Mouse (Mus musculus) limb, embryonic 10.5 days (tissue): ENCODE results near the gene Tnfrsf19. TPM values are rescaled to one million over a fixed set of nuclear protein-coding genes. Genes with fewer than 3 reads are reported as not detected.

Experiments
- DNase-seq: peaks from one replicate; pipeline ENCODE4 v3.0.0-alpha.2; 2017; ENCODE audit warnings: low spot score
- H3K27ac ChIP-seq: fragments of 300-500 bp; sonication (generic); 2 replicates; pipeline ENCODE4 v1.5.1; 2016; ENCODE audit warnings: mild to moderate bottlenecking
- H3K27me3 ChIP-seq: fragments of 300-500 bp; sonication (generic); 2 replicates; pipeline ENCODE4 v1.6.1; 2016; ENCODE audit warnings: low read depth, mild to moderate bottlenecking; ENCODE audit not compliant: poor library complexity, severe bottlenecking
- H3K36me3 ChIP-seq: fragments of 300-500 bp; sonication (generic); 2 replicates; pipeline ENCODE4 v1.6.1; 2016; ENCODE audit warnings: mild to moderate bottlenecking, moderate library complexity
- H3K4me1 ChIP-seq: fragments of 300-500 bp; sonication (generic); 2 replicates; pipeline ENCODE4 v1.6.1; 2016
- H3K4me3 ChIP-seq: fragments of 300-500 bp; sonication (generic); 2 replicates; pipeline ENCODE4 v1.5.1; 2016; ENCODE audit warnings: mild to moderate bottlenecking, moderate library complexity
- H3K9me3 ChIP-seq: fragments of 300-500 bp; sonication (generic); replicated peaks from 2 replicates; pipeline ENCODE4 v1.6.1; 2016; ENCODE audit warnings: mild to moderate bottlenecking
- WGBS: fragments of 180-500 bp; shearing (Covaris S2); methylation state at CpG from one replicate; pipeline ENCODE4 v1.1.7; 2016; 5-methylcytosine and 5-hydroxymethylcytosine counted together
- polyA plus RNA-seq: library from polyadenylated mRNA; unstranded; fragments of >200 nt; fragmentation: Nextera tagmentation; extraction: Ambion mirVana; gene quantifications from 2 replicates; pipeline ENCODE4 v1.2.1, GENCODE M21; 2016

Tnfrsf19 gene
- polyA plus RNA-seq, 1 experiment from 2014 or later, result 26.7 TPM

DNA sequence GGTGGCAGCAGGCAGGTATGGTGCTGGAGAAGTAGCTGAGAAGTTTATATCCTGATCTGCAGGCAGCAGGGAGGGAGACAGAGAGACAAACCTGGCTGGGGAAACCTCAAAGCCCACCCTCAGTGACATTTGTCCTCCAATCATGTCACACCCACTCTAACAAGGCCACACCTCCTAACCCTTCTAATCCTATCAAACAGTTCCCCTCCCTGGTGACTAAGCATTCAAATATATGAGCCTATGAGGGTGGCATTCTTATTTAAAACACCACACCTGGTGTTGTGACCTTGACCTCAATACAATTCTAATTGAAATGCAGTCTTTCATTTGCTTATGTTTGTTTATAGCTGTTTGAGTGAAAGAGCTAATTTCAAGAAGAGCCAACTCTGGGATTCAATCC is 64.2 kb downstream of the Tnfrsf19 start:
- Histone ChIP-seq H3K9me3 (no peaks in the 10 kb centered on the region), H3K27ac (no peak overlapping the region), H3K4me3 (no peak overlapping the region), H3K27me3 (no peaks in the 10 kb centered on the region), H3K36me3 (peaks cover 6% of the 10 kb centered on the region; the same call in 1 of the 2 replicates), H3K4me1 (peaks cover 52% of the 10 kb centered on the region)
- DNase-seq, result no peak

- DNase-seq, result no peak
- H3K27me3 ChIP-seq, result no peaks in the 10 kb centered on the region
- H3K36me3 ChIP-seq, result peaks cover 6% of the 10 kb centered on the region; the same call in 1 of the 2 replicates
- no peaks in the 10 kb centered on the region for H3K9me3 ChIP-seq
- H3K27ac ChIP-seq, result no peak overlapping the region
- H3K4me3 ChIP-seq, result no peak overlapping the region
- 94% methylated on average over 5 of the region's 5 CpGs for WGBS
- H3K4me1 ChIP-seq, result peaks cover 47% of the 10 kb centered on the region
These were observed 65.9 kb downstream of the Tnfrsf19 start for GRCm38 (mm10) chr14:60980244-60980887.

GRCm38 (mm10) chr14:60978129-60978528 is 68.2 kb downstream of the Tnfrsf19 start:
- no peaks in the 10 kb centered on the region for H3K27me3 ChIP-seq
- H3K36me3 ChIP-seq, result peaks cover 19% of the 10 kb centered on the region; the same call in 1 of the 2 replicates
- 34% methylated on average over 6 of the region's 6 CpGs for WGBS

GRCm38 (mm10) chr14:60976231-60976630 is 70.1 kb downstream of the Tnfrsf19 start:
- Histone ChIP-seq H3K4me3 (no peak overlapping the region), H3K36me3 (peaks cover 21% of the 10 kb centered on the region; the same call in 1 of the 2 replicates), H3K4me1 (peaks cover 19% of the 10 kb centered on the region), H3K9me3 (no peaks in the 10 kb centered on the region), H3K27me3 (no peaks in the 10 kb centered on the region), H3K27ac (no peak overlapping the region)
- 83% methylated on average over 3 of the region's 3 CpGs for WGBS
- DNase-seq, result no peak

More at GRCm38 (mm10) chr14:60978129-60978528, 68.2 kb downstream of the Tnfrsf19 start:
- H3K9me3 ChIP-seq, result no peaks in the 10 kb centered on the region
- no peak overlapping the region for H3K4me3 ChIP-seq
- H3K27ac ChIP-seq, result no peak overlapping the region
- DNase-seq, result no peak
- peaks cover 25% of the 10 kb centered on the region for H3K4me1 ChIP-seq

GRCm38 (mm10) chr14:60975736-60976135 is 70.6 kb downstream of the Tnfrsf19 start:
- Histone ChIP-seq H3K4me1 (peaks cover 19% of the 10 kb centered on the region), H3K36me3 (peaks cover 24% of the 10 kb centered on the region; the same call in 1 of the 2 replicates), H3K4me3 (no peak overlapping the region), H3K9me3 (no peaks in the 10 kb centered on the region), H3K27ac (no peak overlapping the region), H3K27me3 (no peaks in the 10 kb centered on the region)
- 79% methylated on average over 3 of the region's 3 CpGs for WGBS
- DNase-seq, result no peak

GRCm38 (mm10) chr14:60970961-60971360 is 75.3 kb downstream of the Tnfrsf19 start:
- Histone ChIP-seq H3K36me3 (peaks cover 47% of the 10 kb centered on the region; the same call in 1 of the 2 replicates), H3K9me3 (no peaks in the 10 kb centered on the region), H3K4me1 (0 out of 2 replicates have a peak, but pooled peaks cover 3% of the 10 kb centered on the region), H3K27me3 (no peaks in the 10 kb centered on the region), H3K4me3 (no peak overlapping the region), H3K27ac (no peak overlapping the region)
- no peak for DNase-seq
- WGBS, result 94% methylated on average over 9 of the region's 9 CpGs

DNA sequence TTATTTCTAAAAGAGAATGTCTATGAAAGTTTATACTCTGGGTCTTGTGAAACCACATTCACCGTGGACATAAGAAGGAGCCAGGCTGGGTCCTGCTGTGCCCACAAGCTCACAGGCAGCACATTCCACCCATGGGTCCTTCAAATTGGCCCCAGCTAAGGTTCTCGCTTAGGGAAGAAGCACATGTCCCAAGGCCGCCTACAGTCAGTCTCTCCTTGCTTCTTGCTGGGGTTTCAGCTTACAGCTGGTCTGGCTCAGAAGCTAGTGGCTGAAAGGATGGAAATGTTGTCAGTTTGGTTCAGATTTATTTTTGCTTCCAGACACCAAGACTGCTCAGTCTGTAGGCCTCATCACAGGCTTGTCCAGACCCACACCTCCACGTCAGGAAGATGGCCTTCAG is 80.2 kb downstream of the Tnfrsf19 start:
- no peak overlapping the region for H3K27ac ChIP-seq
- H3K36me3 ChIP-seq, result peaks cover 43% of the 10 kb centered on the region; the same call in 1 of the 2 replicates

DNA sequence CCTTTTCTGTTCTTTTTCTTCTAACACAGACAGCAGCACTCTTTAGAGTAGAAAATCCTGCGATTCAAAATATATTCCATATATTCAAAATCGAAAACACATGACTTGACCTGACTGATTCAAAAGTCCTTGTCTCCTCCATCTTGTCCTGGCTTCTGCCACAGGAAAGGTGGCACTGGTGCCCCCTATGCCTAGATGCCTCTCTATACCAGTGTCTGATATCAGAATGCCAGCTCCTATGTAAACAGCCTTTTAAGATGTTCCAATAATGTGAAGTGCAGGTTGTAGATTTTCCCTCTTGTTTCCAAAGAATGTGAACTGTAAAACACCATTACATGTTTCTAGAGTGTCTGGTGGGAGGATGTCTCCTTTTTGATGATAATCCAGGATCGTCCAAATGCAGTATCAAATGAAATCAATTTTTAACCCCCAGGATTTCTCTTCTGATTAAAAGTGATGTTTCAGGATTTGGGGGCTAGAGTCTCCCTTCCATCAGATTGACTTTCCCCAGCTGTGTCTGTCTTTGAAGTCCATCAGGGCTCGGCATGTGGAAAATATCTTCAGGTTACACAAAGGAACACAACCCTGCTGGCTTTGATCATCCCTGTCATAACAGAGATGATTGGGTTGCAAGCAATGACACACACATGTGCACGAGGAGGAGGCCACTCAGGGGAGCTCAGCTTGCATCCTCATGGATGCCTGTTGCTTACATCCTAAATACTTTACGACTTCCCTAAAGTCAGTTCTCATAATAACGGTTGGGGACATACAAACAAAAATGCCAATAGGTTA is 82.1 kb downstream of the Tnfrsf19 start:
- H3K27me3 ChIP-seq, result no peaks in the 10 kb centered on the region
- H3K36me3 ChIP-seq, result peaks cover 30% of the 10 kb centered on the region; the same call in 1 of the 2 replicates
- H3K4me3 ChIP-seq, result no peak overlapping the region
- H3K4me1 ChIP-seq, result no peaks in the 10 kb centered on the region
- no peak overlapping the region for H3K27ac ChIP-seq
- H3K9me3 ChIP-seq, result no peaks in the 10 kb centered on the region
- DNase-seq, result no peak
- 88% methylated on average over 7 of the region's 7 CpGs for WGBS

More for the DNA sequence above, 80.2 kb downstream of the Tnfrsf19 start:
- no peaks in the 10 kb centered on the region for H3K27me3 ChIP-seq
- no peaks in the 10 kb centered on the region for H3K4me1 ChIP-seq
- DNase-seq, result no peak
- no peaks in the 10 kb centered on the region for H3K9me3 ChIP-seq
- 93% methylated on average over 4 of the region's 4 CpGs for WGBS
- no peak overlapping the region for H3K4me3 ChIP-seq

- no peaks in the 10 kb centered on the region for H3K4me1 ChIP-seq
- no peaks in the 10 kb centered on the region for H3K36me3 ChIP-seq
- no peak overlapping the region for H3K27ac ChIP-seq
- H3K9me3 ChIP-seq, result no peaks in the 10 kb centered on the region
- H3K4me3 ChIP-seq, result no peak overlapping the region
- no peaks in the 10 kb centered on the region for H3K27me3 ChIP-seq
- DNase-seq, result no peak
These were observed 88.6 kb downstream of the Tnfrsf19 start for GRCm38 (mm10) chr14:60957611-60958157.

GRCm38 (mm10) chr14:60937481-60938039 is 108.7 kb downstream of the Tnfrsf19 start:
- Histone ChIP-seq H3K27me3 (no peaks in the 10 kb centered on the region), H3K4me1 (no peaks in the 10 kb centered on the region), H3K4me3 (no peak overlapping the region), H3K27ac (no peak overlapping the region), H3K9me3 (no peaks in the 10 kb centered on the region), H3K36me3 (no peaks in the 10 kb centered on the region)
- no peak for DNase-seq
- 90% methylated on average over 4 of the region's 4 CpGs for WGBS

DNA sequence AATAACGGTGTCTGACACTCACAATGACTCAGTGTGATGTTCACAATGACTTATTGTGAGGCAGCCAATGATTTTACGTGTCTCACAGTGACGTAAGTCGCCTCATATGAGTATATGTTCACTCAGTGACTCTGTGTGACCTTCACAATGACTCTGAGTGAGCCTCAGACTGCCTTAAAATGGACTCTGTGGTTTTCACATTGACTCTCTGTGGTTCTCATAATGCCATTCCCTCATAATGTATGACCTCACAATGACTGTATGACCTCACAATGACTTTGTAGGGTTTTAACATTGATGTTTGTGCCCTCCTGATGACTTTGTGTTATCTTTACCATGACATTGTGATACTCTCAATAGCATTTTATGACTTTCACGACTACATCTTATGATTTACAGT is 110.6 kb downstream of the Tnfrsf19 start:
- Histone ChIP-seq H3K27ac (no peak overlapping the region), H3K36me3 (no peaks in the 10 kb centered on the region), H3K4me3 (no peak overlapping the region), H3K4me1 (no peaks in the 10 kb centered on the region), H3K27me3 (no peaks in the 10 kb centered on the region), H3K9me3 (no peaks in the 10 kb centered on the region)
- 85% methylated on average over 5 of the region's 5 CpGs for WGBS
- DNase-seq, result no peak

DNA sequence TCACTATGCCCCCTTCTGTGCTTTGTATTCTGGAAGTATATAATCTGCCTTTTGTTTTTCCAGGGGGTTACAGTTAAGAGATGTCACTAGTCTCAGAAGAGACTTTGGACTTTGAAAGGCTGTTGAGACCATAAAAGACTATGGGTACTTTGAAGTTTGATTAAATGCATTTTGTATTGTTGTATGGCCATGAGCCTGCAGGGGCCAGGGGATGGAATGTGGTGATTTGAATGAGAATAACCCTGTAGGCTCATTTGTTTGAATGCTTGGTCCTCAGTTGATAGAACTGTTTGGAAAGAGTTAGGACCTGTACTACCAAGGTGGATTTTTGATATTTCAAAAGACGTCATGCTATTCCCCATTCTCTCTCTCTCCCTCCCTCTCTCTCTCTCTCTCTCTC is 120.3 kb downstream of the Tnfrsf19 start:
- no peaks in the 10 kb centered on the region for H3K27me3 ChIP-seq
- 73% methylated on average over 1 of the region's 1 CpGs for WGBS
- no peak for DNase-seq
- H3K4me3 ChIP-seq, result no peak overlapping the region
- no peaks in the 10 kb centered on the region for H3K36me3 ChIP-seq
- 0 out of 2 replicates have a peak, but pooled peaks cover 4% of the 10 kb centered on the region for H3K4me1 ChIP-seq
- no peak overlapping the region for H3K27ac ChIP-seq
- no peaks in the 10 kb centered on the region for H3K9me3 ChIP-seq

GRCm38 (mm10) chr14:60916661-60917060 is 129.6 kb downstream of the Tnfrsf19 start:
- no peaks in the 10 kb centered on the region for H3K36me3 ChIP-seq
- H3K4me1 ChIP-seq, result peaks cover 19% of the 10 kb centered on the region
- no peaks in the 10 kb centered on the region for H3K9me3 ChIP-seq
- no peak for DNase-seq
- WGBS, result 67% methylated on average over 4 of the region's 4 CpGs
- H3K4me3 ChIP-seq, result no peak overlapping the region
- H3K27ac ChIP-seq, result no peak overlapping the region
- H3K27me3 ChIP-seq, result no peaks in the 10 kb centered on the region
